Mouse (Mus musculus): ENCODE measurements at regions not wholly inside any gene's neighbourhood (a gene's known extent, or its start where the extent isn't known, plus 50 kb on each side); places are given as distances from the start of the nearest gene placed in this dataset.

- Histone ChIP-seq H3K79me2 (ENCODE audit: control insufficient read depth, insufficient read depth, low read length, poor library complexity) (no peaks in the 10 kb centered on the region), H3K36me3 (ENCODE audit: control insufficient read depth in 1 of 2, insufficient read depth in 2 of 2, low read length in 2 of 2) (no peaks in the 10 kb centered on the region), H3K4me1 (ENCODE audit: control insufficient read depth in 1 of 2, insufficient read depth in 2 of 2, low read length in 2 of 2) (no peaks in the 10 kb centered on the region), H3K4me3 (ENCODE audit: control insufficient read depth in 1 of 2, insufficient read depth in 1 of 2, low read depth in 2 of 2, low read length in 2 of 2) (no peak overlapping the region), H3K27ac (ENCODE audit: control insufficient read depth, low read depth, low read length) (no peak overlapping the region), H3K9ac (ENCODE audit: control insufficient read depth, low read depth, low read length, poor library complexity, severe bottlenecking) (no peak overlapping the region), H3K27me3 (ENCODE audit: control insufficient read depth in 1 of 2, insufficient read depth in 2 of 2, low read length in 2 of 2) (no peaks in the 10 kb centered on the region), H3K9me3 (replicated peaks; ENCODE audit: insufficient read depth, low read length) (no peaks in the 10 kb centered on the region)
- TF ChIP-seq UBTF (IDR thresholded peaks at IDR 0.05; ENCODE audit: borderline replicate concordance, insufficient read depth, low read depth, low read length) (no peak), CTCF (IDR thresholded peaks at IDR 0.05 in 2 of 3, conservative IDR thresholded peaks at IDR 0.05 in 1 of 3; ENCODE audit: control insufficient read depth in 1 of 3, insufficient read depth in 1 of 3, low read depth in 2 of 3, low read length in 3 of 3, poor library complexity in 1 of 3, severe bottlenecking in 1 of 3) (no peak)
- DNase-seq (ENCODE audit: low read depth, low spot score) = no peak
Measured at GRCm38 (mm10) chr9:46689331-46689730, 309.2 kb upstream of the Gm4791 start.

DNA sequence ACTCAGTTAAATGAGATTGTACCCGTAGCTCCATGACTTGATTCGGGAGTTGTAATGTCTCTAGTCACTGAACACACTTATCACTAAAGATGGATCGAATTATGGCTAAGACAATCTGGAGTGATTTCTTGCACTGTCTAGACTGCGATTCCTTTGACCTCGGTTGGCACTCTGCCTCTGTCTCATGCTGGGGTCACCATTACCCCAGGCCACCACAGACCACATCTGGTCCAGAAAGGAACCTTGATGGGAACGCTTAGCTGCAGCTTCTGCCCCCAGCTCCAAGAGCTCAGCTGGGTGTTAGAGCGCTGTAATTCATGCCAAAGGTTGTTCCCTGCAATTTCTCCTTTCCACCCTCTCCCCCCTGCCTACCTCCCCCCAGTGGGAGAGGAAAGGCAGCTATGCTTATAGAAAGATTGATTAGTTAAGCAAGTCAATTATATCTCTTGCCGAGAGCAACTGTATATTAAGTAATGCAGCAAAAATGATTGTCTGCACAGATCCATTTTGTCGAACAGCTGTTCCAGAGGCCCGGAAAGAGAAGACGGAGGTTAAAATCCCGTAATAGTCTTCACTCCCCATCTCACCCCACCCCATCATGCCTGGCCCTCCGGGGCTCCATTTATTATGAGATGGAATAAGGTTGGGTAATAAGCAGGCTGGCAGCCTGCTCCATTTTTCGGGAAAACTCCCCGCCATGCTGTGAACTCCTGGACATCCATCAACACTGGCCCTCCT is 314.3 kb upstream of the Gm4791 start:
- H3K79me2 ChIP-seq (ENCODE audit: control insufficient read depth, insufficient read depth, low read length, poor library complexity) = no peaks in the 10 kb centered on the region
- H3K36me3 ChIP-seq (ENCODE audit: control insufficient read depth in 1 of 2, insufficient read depth in 2 of 2, low read length in 2 of 2) = no peaks in the 10 kb centered on the region
- H3K27me3 ChIP-seq (ENCODE audit: control insufficient read depth in 1 of 2, insufficient read depth in 2 of 2, low read length in 2 of 2) = no peaks in the 10 kb centered on the region
- no peak overlapping the region for H3K27ac ChIP-seq (ENCODE audit: control insufficient read depth, low read depth, low read length)
- H3K4me1 ChIP-seq (ENCODE audit: control insufficient read depth in 1 of 2, insufficient read depth in 2 of 2, low read length in 2 of 2) = no peaks in the 10 kb centered on the region
- DNase-seq (ENCODE audit: low read depth, low spot score) = no peak
- no peak overlapping the region for H3K9ac ChIP-seq (ENCODE audit: control insufficient read depth, low read depth, low read length, poor library complexity, severe bottlenecking)
- H3K9me3 ChIP-seq (replicated peaks; ENCODE audit: insufficient read depth, low read length) = no peaks in the 10 kb centered on the region
- H3K4me3 ChIP-seq (ENCODE audit: control insufficient read depth in 1 of 2, insufficient read depth in 1 of 2, low read depth in 2 of 2, low read length in 2 of 2) = no peak overlapping the region
- TF ChIP-seq ETS1 (IDR thresholded peaks at IDR 0.05; ENCODE audit: low read depth, low read length) (no peak), MAX (IDR thresholded peaks at IDR 0.05; ENCODE audit: low read length) (no peak), ZMIZ1 (IDR thresholded peaks at IDR 0.05; ENCODE audit: low read depth, low read length) (no peak), BHLHE40 (IDR thresholded peaks at IDR 0.05; ENCODE audit: borderline replicate concordance, low read depth, low read length) (no peak)

DNA sequence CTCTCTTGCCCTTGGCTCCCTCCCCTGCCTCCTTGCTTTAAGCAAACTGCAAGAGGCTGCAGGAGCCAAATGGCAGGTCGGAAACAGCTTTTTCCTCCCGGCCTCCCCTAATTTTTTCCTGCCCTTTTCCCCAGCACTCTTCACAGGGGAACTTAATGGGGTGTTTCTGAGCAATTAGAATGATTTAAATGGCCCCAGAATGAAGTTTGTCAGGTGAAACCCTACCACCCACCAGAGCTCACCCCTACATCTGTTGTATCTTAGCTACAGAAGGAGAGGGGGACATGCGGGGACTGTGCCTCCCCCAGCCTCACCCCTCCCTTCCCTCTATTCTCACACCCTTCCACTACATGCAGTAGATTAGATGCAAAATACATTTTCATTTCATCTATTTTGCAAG is 326.5 kb upstream of the Gm4791 start:
- no peaks in the 10 kb centered on the region for H3K36me3 ChIP-seq (ENCODE audit: control insufficient read depth in 1 of 2, insufficient read depth in 2 of 2, low read length in 2 of 2)
- H3K9ac ChIP-seq (ENCODE audit: control insufficient read depth, low read depth, low read length, poor library complexity, severe bottlenecking) = no peak overlapping the region
- H3K9me3 ChIP-seq (replicated peaks; ENCODE audit: insufficient read depth, low read length) = no peaks in the 10 kb centered on the region
- no peaks in the 10 kb centered on the region for H3K4me1 ChIP-seq (ENCODE audit: control insufficient read depth in 1 of 2, insufficient read depth in 2 of 2, low read length in 2 of 2)
- H3K4me3 ChIP-seq (ENCODE audit: control insufficient read depth in 1 of 2, insufficient read depth in 1 of 2, low read depth in 2 of 2, low read length in 2 of 2) = no peak overlapping the region
- no peaks in the 10 kb centered on the region for H3K27me3 ChIP-seq (ENCODE audit: control insufficient read depth in 1 of 2, insufficient read depth in 2 of 2, low read length in 2 of 2)
- H3K79me2 ChIP-seq (ENCODE audit: control insufficient read depth, insufficient read depth, low read length, poor library complexity) = no peaks in the 10 kb centered on the region
- no peak overlapping the region for H3K27ac ChIP-seq (ENCODE audit: control insufficient read depth, low read depth, low read length)
- TF ChIP-seq JUND (IDR thresholded peaks at IDR 0.05; ENCODE audit: low read depth, low read length) (no peak), EP300 (IDR thresholded peaks at IDR 0.05; ENCODE audit: low read depth in 1 of 2, low read length in 2 of 2) (no peak), ETS1 (IDR thresholded peaks at IDR 0.05; ENCODE audit: low read depth, low read length) (no peak), MYB (IDR thresholded peaks at IDR 0.05; ENCODE audit: low read depth, low read length) (no peak), POLR2AphosphoS2 (IDR thresholded peaks at IDR 0.05; ENCODE audit: low read length) (no peak), CHD2 (IDR thresholded peaks at IDR 0.05; ENCODE audit: low read length) (no peak)
- DNase-seq (ENCODE audit: low read depth, low spot score) = no peak

All from MEL (cell line).